Mouse (Mus musculus) G1E (cell line): ENCODE data around the gene Zfp553.

Experiments
- CTCF ChIP-seq: IDR thresholded peaks from 2 replicates; pipeline ENCODE4 v1.5.1; 2012; ENCODE audit warnings: low read depth, low read length, inconsistent platforms, mixed read lengths
- GATA1 ChIP-seq: IDR thresholded peaks from 2 replicates; pipeline ENCODE4 v1.6.1; 2012; ENCODE audit warnings: borderline replicate concordance, low read length, inconsistent platforms, mixed read lengths
- GATA2 ChIP-seq: IDR thresholded peaks from 2 replicates; pipeline ENCODE4 v1.6.1; 2012; ENCODE audit warnings: low read depth, low read length, inconsistent platforms, borderline replicate concordance
- POLR2AphosphoS5 ChIP-seq: IDR thresholded peaks from 2 replicates; pipeline ENCODE4 v1.6.1; 2012; ENCODE audit warnings: low read depth, low read length, inconsistent platforms; ENCODE audit not compliant: insufficient replicate concordance
- TAL1 ChIP-seq: conservative IDR thresholded peaks from 2 replicates; pipeline ENCODE4 v1.6.1; 2012; ENCODE audit warnings: low read depth, low read length, inconsistent platforms, mixed read lengths

GRCm38 (mm10) chr7:127252414-127252813 lies 19.6 kb downstream of the Zfp553 start:
- no peak for TF ChIP-seq GATA1
- TF ChIP-seq CTCF, result peak; percentile 56; the same call in 1 of the 2 replicates
- TF ChIP-seq POLR2AphosphoS5, result no peak
- TF ChIP-seq TAL1, result no peak
- no peak for TF ChIP-seq GATA2
